Mouse (Mus musculus) midbrain, embryonic 14.5 days (tissue): Measurements from ENCODE around the gene Wdr60. TPM values are rescaled to one million over a fixed set of nuclear protein-coding genes. Genes with fewer than 3 reads are reported as not detected.
A peak's percentile ranks its signal among the peaks of the same experiment; 100 is the strongest.

Experiments used
- ATAC-seq: fragments of 200-750 bp; cut with Nextera tagmentation; 2 replicates; pipeline ENCODE4 v1.8.0; 2017; ENCODE audit warnings: moderate number of reproducible peaks, moderate library complexity; ENCODE audit not compliant: low FRiP score, low TSS enrichment
- DNase-seq: peaks from one replicate; pipeline ENCODE4 v3.0.0-alpha.2; 2015
- H3K27ac ChIP-seq: fragments of 300-500 bp; sonication (generic); replicated peaks from 2 replicates; pipeline ENCODE4 v1.5.1; 2014; ENCODE audit warnings: mild to moderate bottlenecking, low read depth, low read length, moderate library complexity
- H3K27me3 ChIP-seq: fragments of 300-500 bp; sonication (generic); 2 replicates; pipeline ENCODE4 v1.6.1; 2014; ENCODE audit warnings: low read length, control low read depth, mixed read lengths; ENCODE audit not compliant: control insufficient read depth, insufficient read depth
- H3K36me3 ChIP-seq: fragments of 300-500 bp; sonication (generic); 2 replicates; pipeline ENCODE4 v1.6.1; 2014; ENCODE audit warnings: low read length, control low read depth; ENCODE audit not compliant: control insufficient read depth, insufficient read depth
- H3K4me1 ChIP-seq: fragments of 300-500 bp; sonication (generic); 2 replicates; pipeline ENCODE4 v1.6.1; 2014; ENCODE audit warnings: mild to moderate bottlenecking, antibody characterized with exemption, low read length, control low read depth; ENCODE audit not compliant: control insufficient read depth, insufficient read depth
- H3K4me2 ChIP-seq: fragments of 300-500 bp; sonication (generic); 2 replicates; pipeline ENCODE4 v1.6.1; 2014; ENCODE audit warnings: mild to moderate bottlenecking, low read length, moderate library complexity
- H3K4me3 ChIP-seq: fragments of 300-500 bp; sonication (generic); replicated peaks from 2 replicates; pipeline ENCODE4 v1.5.1; 2014; ENCODE audit warnings: low read depth, low read length
- H3K9ac ChIP-seq: fragments of 300-500 bp; sonication (generic); replicated peaks from 2 replicates; pipeline ENCODE4 v1.6.1; 2014; ENCODE audit warnings: mild to moderate bottlenecking, low read length, moderate library complexity
- H3K9me3 ChIP-seq: fragments of 300-500 bp; sonication (generic); 2 replicates; pipeline ENCODE4 v1.6.1; 2016; ENCODE audit warnings: low read length, control low read depth, mixed read lengths; ENCODE audit not compliant: control insufficient read depth
- WGBS: fragments of 180-500 bp; shearing (Covaris S2); extraction: QIAGEN DNeasy Blood & Tissue Kit; methylation state at CpG from one replicate; pipeline ENCODE4 v1.1.7; 2014; 5-methylcytosine and 5-hydroxymethylcytosine counted together
- polyA plus RNA-seq: library from polyadenylated mRNA; unstranded; fragments of >200 nt; fragmentation: Nextera tagmentation; extraction: Ambion mirVana; gene quantifications from 2 replicates; pipeline ENCODE4 v1.2.1, GENCODE M21; 2014

Wdr60 gene
- polyA plus RNA-seq, 1 experiment from 2014 or later = 17.9 TPM

GRCm38 (mm10) chr12:116226289-116227057 is 36.3 kb downstream of the Wdr60 start:
- Histone ChIP-seq H3K27me3 (no peaks in the 10 kb centered on the region), H3K9ac (no peak overlapping the region), H3K9me3 (no peaks in the 10 kb centered on the region), H3K36me3 (peaks cover 24% of the 10 kb centered on the region), H3K4me1 (no peaks in the 10 kb centered on the region), H3K27ac (no peak overlapping the region), H3K4me3 (no peak overlapping the region), H3K4me2 (no peak overlapping the region)
- 93% methylated on average over 10 of the region's 10 CpGs for WGBS
- ATAC-seq (no peak), DNase-seq (no peak)

- H3K27me3 ChIP-seq = no peaks in the 10 kb centered on the region
- no peak for DNase-seq
- no peaks in the 10 kb centered on the region for H3K4me1 ChIP-seq
- WGBS = 91% methylated on average over 2 of the region's 2 CpGs
- no peak overlapping the region for H3K27ac ChIP-seq
- no peak overlapping the region for H3K9ac ChIP-seq
- no peak for ATAC-seq
- no peak overlapping the region for H3K4me3 ChIP-seq
- H3K9me3 ChIP-seq = no peaks in the 10 kb centered on the region
- H3K36me3 ChIP-seq = peaks cover 27% of the 10 kb centered on the region
- no peak overlapping the region for H3K4me2 ChIP-seq
Measured at GRCm38 (mm10) chr12:116223107-116223506, 39.7 kb downstream of the Wdr60 start.

DNA sequence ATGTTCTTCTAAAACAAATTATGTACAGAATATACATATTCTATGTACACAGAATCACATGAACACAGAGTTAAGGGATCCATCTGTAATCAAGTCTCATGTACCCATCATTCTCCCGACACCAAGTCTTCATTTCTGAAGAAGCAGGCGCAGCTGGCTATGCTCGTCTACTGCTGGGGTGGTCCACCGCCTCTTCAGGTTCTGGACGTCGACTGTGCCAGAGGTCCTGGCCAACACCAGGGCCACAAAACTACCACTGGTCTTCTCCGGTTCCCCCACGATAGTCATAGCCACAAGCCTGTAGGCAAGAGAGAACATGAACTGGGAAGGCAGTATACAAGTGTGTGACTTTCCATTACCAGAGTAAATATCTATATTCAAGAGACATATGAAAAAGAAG is 55.3 kb downstream of the Wdr60 start:
- DNase-seq (no peak), ATAC-seq (no peak)
- no peaks in the 10 kb centered on the region for H3K4me1 ChIP-seq
- no peaks in the 10 kb centered on the region for H3K27me3 ChIP-seq
- H3K4me3 ChIP-seq = no peak overlapping the region
- H3K4me2 ChIP-seq = no peak overlapping the region
- no peak overlapping the region for H3K27ac ChIP-seq
- no peaks in the 10 kb centered on the region for H3K9me3 ChIP-seq
- 92% methylated on average over 8 of the region's 8 CpGs for WGBS
- H3K9ac ChIP-seq = no peak overlapping the region
- H3K36me3 ChIP-seq = peaks cover 16% of the 10 kb centered on the region

- 79% methylated on average over 3 of the region's 3 CpGs for WGBS
- H3K4me1 ChIP-seq = no peaks in the 10 kb centered on the region
- no peaks in the 10 kb centered on the region for H3K27me3 ChIP-seq
- H3K27ac ChIP-seq = no peak overlapping the region
- H3K36me3 ChIP-seq = peaks cover 8% of the 10 kb centered on the region
- ATAC-seq = no peak
- no peak for DNase-seq
- H3K9ac ChIP-seq = no peak overlapping the region
- H3K9me3 ChIP-seq = no peaks in the 10 kb centered on the region
- no peak overlapping the region for H3K4me2 ChIP-seq
- H3K4me3 ChIP-seq = no peak overlapping the region
Measured at GRCm38 (mm10) chr12:116205726-116206125, 57.1 kb downstream of the Wdr60 start.

DNA sequence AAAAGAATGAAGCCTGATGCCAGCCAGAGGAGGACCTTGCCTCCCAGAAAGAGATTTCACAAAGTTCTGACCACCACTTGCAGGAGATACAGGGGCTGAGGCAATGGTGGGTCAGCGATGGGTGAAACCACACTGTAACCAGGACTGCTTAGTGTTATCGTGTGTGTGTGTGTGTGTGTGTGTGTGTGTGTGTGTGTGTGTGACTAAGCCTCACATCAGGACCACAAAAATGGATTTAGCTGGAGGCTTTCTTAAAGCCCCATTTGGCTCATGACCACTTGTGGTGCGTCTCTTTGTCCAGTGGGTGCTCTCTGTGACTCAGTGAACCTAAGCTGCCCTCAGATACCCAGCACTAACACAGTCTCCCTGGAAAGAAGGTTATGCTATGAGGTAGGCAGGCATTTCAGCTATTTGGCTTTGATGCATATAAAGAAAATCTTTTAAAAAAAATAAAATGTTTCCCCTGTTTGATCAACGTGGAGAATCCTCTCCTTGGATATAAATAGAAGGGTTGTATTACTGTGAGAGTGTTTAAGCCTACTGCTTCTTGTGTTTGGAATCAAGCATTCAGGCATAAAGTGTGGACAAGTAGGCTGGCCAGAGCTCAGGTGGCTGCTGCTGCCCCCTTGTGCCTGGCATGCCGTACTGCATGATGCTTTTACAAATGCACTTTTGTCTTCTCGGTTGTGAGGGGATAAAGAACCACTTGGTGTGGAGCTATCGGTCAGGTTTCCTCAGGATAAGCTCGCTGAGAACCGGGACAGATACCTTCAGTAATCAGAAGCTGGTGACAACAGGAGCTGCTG is 60.4 kb downstream of the Wdr60 start:
- Histone ChIP-seq H3K9me3 (no peaks in the 10 kb centered on the region), H3K4me2 (no peak overlapping the region)
- 30% methylated on average over 9 of the region's 9 CpGs for WGBS

GRCm38 (mm10) chr12:116198791-116199190 is 64.0 kb downstream of the Wdr60 start:
- no peak for DNase-seq
- no peaks in the 10 kb centered on the region for H3K36me3 ChIP-seq
- no peaks in the 10 kb centered on the region for H3K27me3 ChIP-seq
- H3K4me2 ChIP-seq = no peak overlapping the region
- H3K9me3 ChIP-seq = no peaks in the 10 kb centered on the region
- no peak overlapping the region for H3K9ac ChIP-seq
- H3K4me3 ChIP-seq = no peak overlapping the region
- 94% methylated on average over 6 of the region's 6 CpGs for WGBS
- H3K27ac ChIP-seq = no peak overlapping the region
- ATAC-seq = no peak
- no peaks in the 10 kb centered on the region for H3K4me1 ChIP-seq

More for the DNA sequence above, 60.4 kb downstream of the Wdr60 start:
- H3K4me1 ChIP-seq = no peaks in the 10 kb centered on the region
- H3K27ac ChIP-seq = no peak overlapping the region
- H3K9ac ChIP-seq = no peak overlapping the region
- ATAC-seq (peak; percentile 73), DNase-seq (peak; percentile 85)
- no peaks in the 10 kb centered on the region for H3K27me3 ChIP-seq
- H3K36me3 ChIP-seq = no peaks in the 10 kb centered on the region; the same call in 1 of the 2 replicates
- no peak overlapping the region for H3K4me3 ChIP-seq

DNA sequence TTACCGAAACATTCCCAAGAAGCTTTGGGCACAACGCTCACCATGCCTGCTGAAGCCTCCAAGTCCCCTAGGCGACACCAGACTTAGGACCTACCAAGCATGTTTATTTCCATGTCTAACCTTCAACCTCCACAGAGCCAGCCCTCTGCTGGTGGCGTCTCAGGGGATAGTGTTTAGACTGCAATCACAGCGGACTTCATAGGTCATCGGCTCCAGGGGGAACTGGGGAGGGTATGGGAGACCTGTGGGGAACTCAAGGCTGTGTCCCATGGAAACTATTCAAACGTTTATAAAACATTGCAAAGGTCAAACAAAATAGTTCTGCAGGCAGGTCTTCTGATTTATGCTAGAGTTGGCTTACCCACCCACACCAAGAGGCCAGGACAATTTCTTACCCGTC is 66.6 kb downstream of the Wdr60 start:
- no peak overlapping the region for H3K9ac ChIP-seq
- WGBS = 83% methylated on average over 8 of the region's 8 CpGs

GRCm38 (mm10) chr12:116194641-116195040 is 68.2 kb downstream of the Wdr60 start:
- Histone ChIP-seq H3K9me3 (no peaks in the 10 kb centered on the region), H3K4me1 (no peaks in the 10 kb centered on the region), H3K9ac (no peak overlapping the region), H3K27me3 (no peaks in the 10 kb centered on the region), H3K4me3 (no peak overlapping the region), H3K36me3 (no peaks in the 10 kb centered on the region), H3K4me2 (no peak overlapping the region), H3K27ac (no peak overlapping the region)
- ATAC-seq = no peak
- DNase-seq = no peak

More for the DNA sequence above, 66.6 kb downstream of the Wdr60 start:
- Histone ChIP-seq H3K27me3 (no peaks in the 10 kb centered on the region), H3K4me3 (no peak overlapping the region), H3K27ac (no peak overlapping the region), H3K4me2 (no peak overlapping the region), H3K9me3 (no peaks in the 10 kb centered on the region), H3K36me3 (no peaks in the 10 kb centered on the region), H3K4me1 (no peaks in the 10 kb centered on the region)
- no peak for DNase-seq
- ATAC-seq = no peak
